Mouse (Mus musculus) liver, adult 2 months (tissue): ENCODE measurements around the gene Qsox1. TPM values are rescaled to one million over a fixed set of nuclear protein-coding genes. Genes with fewer than 3 reads are reported as not detected.

ENCODE experiments used
- DNase-seq: peaks from one replicate; pipeline ENCODE4 v3.0.0-alpha.2; 2011; ENCODE audit warnings: low read depth, low spot score; ENCODE audit errors: extremely low read depth
- H3K27ac ChIP-seq: fragments of 200-500 bp; replicated peaks from 2 replicates; pipeline ENCODE4 v1.5.1; 2012; ENCODE audit warnings: low read depth, mild to moderate bottlenecking, control low read depth, inconsistent platforms, low read length; ENCODE audit not compliant: insufficient read depth
- H3K27me3 ChIP-seq: fragments of 200-500 bp; 2 replicates; pipeline ENCODE4 v1.6.1; 2012; ENCODE audit warnings: mild to moderate bottlenecking, moderate library complexity, low read length, inconsistent platforms; ENCODE audit not compliant: control insufficient read depth, insufficient read depth
- H3K36me3 ChIP-seq: fragments of 200-500 bp; 2 replicates; pipeline ENCODE4 v1.6.1; 2012; ENCODE audit warnings: low read length, inconsistent platforms; ENCODE audit not compliant: control insufficient read depth, insufficient read depth
- H3K4me1 ChIP-seq: fragments of 200-500 bp; 2 replicates; pipeline ENCODE4 v1.6.1; 2011; ENCODE audit warnings: low read length; ENCODE audit not compliant: control insufficient read depth, insufficient read depth
- H3K4me3 ChIP-seq: fragments of 200-500 bp; 2 replicates; pipeline ENCODE4 v1.5.1; 2011; ENCODE audit warnings: low read depth, mild to moderate bottlenecking, control low read depth, low read length, moderate library complexity; ENCODE audit not compliant: insufficient read depth
- H3K79me2 ChIP-seq: fragments of 200-500 bp; 2 replicates; pipeline ENCODE4 v1.6.1; 2012; ENCODE audit warnings: inconsistent platforms, mild to moderate bottlenecking, low read length, moderate library complexity; ENCODE audit not compliant: control insufficient read depth, insufficient read depth
- H3K9ac ChIP-seq: fragments of 200-500 bp; 2 replicates; pipeline ENCODE4 v1.6.1; 2012; ENCODE audit warnings: low read depth, mild to moderate bottlenecking, control low read depth, inconsistent platforms, low read length
- CTCF ChIP-seq: fragments of 200-500 bp; IDR thresholded peaks from 2 replicates; pipeline ENCODE4 v1.5.1; 2011; ENCODE audit warnings: low read depth, low read length, control low read depth
- POLR2A ChIP-seq: fragments of 200-500 bp; IDR thresholded peaks from 2 replicates; pipeline ENCODE4 v1.6.1; 2011; ENCODE audit warnings: low read length, control low read depth; ENCODE audit not compliant: insufficient read depth; ENCODE audit errors: extremely low read depth
- WGBS: fragments of 180-500 bp; shearing (Covaris S2); methylation state at CpG from one replicate; pipeline ENCODE4 v1.1.7; 2018; 5-methylcytosine and 5-hydroxymethylcytosine counted together
- polyA plus RNA-seq: library from polyadenylated mRNA; depleted of rRNA; stranded (reverse); fragments of >200 nt; gene quantifications from 2 replicates; pipeline ENCODE4 v1.2.3, GENCODE M21; 2012; rRNA removed
- total RNA-seq: library from RNA; depleted of rRNA; stranded (reverse); fragments of >200 nt; gene quantifications from 2 replicates; pipeline ENCODE4 v1.2.3, GENCODE M21; 2014; rRNA removed

Gene Qsox1
- total and polyA plus RNA-seq, 2 experiments, result 221 to 543 TPM

DNA sequence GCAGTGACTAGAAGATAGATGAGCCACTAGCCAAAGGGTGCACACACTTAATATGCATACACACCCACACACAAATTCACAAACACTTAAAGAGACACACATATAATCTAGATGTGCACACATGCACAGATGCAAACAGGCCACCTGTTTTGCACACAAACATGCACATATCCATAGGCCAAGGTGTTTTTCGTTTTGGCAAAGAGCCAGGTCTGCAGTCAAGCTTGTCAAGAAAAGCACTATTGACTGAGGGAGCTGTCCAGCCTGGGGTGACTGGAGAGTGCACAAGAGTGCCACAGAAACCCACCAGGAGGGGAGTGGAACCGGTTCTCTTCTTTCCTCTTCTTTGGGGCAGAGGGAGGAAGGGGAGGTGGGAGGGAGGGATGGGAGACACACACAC lies 81.5 kb downstream of the Qsox1 start:
- WGBS, result 0% methylated on average over 2 of the region's 2 CpGs
- no peaks in the 10 kb centered on the region for H3K79me2 ChIP-seq
- H3K27me3 ChIP-seq, result peaks cover 38% of the 10 kb centered on the region; the same call in 1 of the 2 replicates
- no peak for DNase-seq
- H3K9ac ChIP-seq, result no peak overlapping the region
- no peaks in the 10 kb centered on the region for H3K4me1 ChIP-seq
- H3K36me3 ChIP-seq, result no peaks in the 10 kb centered on the region
- H3K4me3 ChIP-seq, result no peak overlapping the region
- H3K27ac ChIP-seq, result no peak overlapping the region
- TF ChIP-seq POLR2A (no peak), CTCF (no peak)

DNA sequence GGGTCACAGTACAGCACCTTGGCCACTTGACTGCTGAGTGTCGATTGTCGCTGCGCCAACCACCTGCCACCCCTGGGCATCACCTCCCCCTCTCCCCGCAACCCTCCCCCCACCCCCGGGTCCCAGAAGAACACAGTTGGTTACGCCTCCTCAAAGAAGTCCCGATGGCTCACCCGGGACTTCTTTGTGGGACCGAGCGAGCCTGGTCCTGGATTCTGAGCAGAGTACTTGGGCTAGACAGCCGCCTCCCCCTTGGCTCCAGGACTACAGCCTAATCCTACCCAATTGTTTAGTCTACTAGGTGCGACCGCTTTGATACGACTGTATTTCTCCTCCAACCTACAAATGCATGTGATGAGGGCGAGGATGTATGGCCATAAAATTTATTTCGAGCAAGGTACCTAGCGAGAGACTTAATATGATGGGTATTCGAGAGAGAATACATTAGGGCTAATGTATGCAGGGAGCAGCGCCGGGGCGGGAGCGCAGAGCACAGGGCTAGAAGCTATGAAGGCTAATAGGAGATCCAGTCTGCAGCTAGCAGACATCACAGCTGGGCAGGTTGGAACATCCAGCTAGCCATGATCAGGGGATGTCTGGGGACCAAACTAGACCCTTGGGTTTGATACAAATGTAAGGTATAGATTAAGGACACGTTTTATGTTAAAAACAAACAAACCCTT lies 83.4 kb downstream of the Qsox1 start:
- 9% methylated on average over 23 of the region's 23 CpGs for WGBS
- H3K27me3 ChIP-seq, result peaks cover 33% of the 10 kb centered on the region; the same call in 1 of the 2 replicates

DNA sequence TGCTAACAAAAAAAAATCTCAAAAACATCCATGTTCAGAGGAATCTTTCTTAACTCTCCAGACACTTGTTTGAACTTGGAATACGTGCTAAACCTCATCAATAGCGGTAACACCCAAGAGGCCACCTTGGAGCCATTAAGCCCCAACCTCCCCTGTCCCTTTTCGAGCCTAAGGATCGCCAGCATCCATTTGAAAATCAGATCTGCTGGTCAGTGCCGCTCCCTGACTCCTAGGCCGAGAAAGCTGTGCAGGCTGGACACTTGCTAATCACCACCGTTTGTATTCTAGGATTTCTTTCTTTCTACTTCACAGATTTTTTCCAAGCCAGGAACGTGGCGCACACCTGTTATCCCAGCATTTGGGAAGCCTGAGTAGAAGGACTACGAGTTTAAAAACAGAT lies 84.9 kb downstream of the Qsox1 start:
- no peaks in the 10 kb centered on the region for H3K36me3 ChIP-seq
- WGBS, result 39% methylated on average over 10 of the region's 10 CpGs
- no peak overlapping the region for H3K9ac ChIP-seq
- H3K4me3 ChIP-seq, result no peak overlapping the region
- TF ChIP-seq POLR2A, result no peak
- TF ChIP-seq CTCF, result no peak
- H3K27me3 ChIP-seq, result peaks cover 32% of the 10 kb centered on the region; the same call in 1 of the 2 replicates
- no peak overlapping the region for H3K27ac ChIP-seq
- no peaks in the 10 kb centered on the region for H3K4me1 ChIP-seq
- H3K79me2 ChIP-seq, result no peaks in the 10 kb centered on the region
- no peak for DNase-seq

More for the DNA sequence above, 83.4 kb downstream of the Qsox1 start:
- Histone ChIP-seq H3K36me3 (no peaks in the 10 kb centered on the region), H3K4me3 (no peak overlapping the region), H3K4me1 (no peaks in the 10 kb centered on the region), H3K9ac (no peak overlapping the region), H3K79me2 (no peaks in the 10 kb centered on the region), H3K27ac (no peak overlapping the region)
- no peak for DNase-seq
- TF ChIP-seq POLR2A, result no peak
- no peak for TF ChIP-seq CTCF

Other genes starting within 250 kb of the Qsox1 start
- gene Lhx4, start 61.2 kb downstream of the Qsox1 start, total RNA-seq, result not detected in 2 replicates
- not detected in 2 replicates for gene Lhx4, start 61.2 kb downstream of the Qsox1 start, polyA plus RNA-seq
- gene Cep350, start 160.4 kb upstream of the Qsox1 start, total RNA-seq, result 11.7 and 15.2 TPM in 2 replicates
- gene Cep350, start 160.4 kb upstream of the Qsox1 start, polyA plus RNA-seq, result 2.3 and 2.4 TPM in 2 replicates
- gene Tor1aip2, start 222.5 kb upstream of the Qsox1 start, total RNA-seq, result 110 and 118 TPM in 2 replicates
- 82.6 and 90.2 TPM in 2 replicates for gene Tor1aip2, start 222.5 kb upstream of the Qsox1 start, polyA plus RNA-seq
- gene Tor1aip1, start 223.6 kb upstream of the Qsox1 start, total RNA-seq, result 26.4 and 32.6 TPM in 2 replicates
- gene Tor1aip1, start 223.6 kb upstream of the Qsox1 start, polyA plus RNA-seq, result 19.9 and 25.7 TPM in 2 replicates